Mouse (Mus musculus): ENCODE results near the gene Tmem198.

Gene Tmem198

DNA sequence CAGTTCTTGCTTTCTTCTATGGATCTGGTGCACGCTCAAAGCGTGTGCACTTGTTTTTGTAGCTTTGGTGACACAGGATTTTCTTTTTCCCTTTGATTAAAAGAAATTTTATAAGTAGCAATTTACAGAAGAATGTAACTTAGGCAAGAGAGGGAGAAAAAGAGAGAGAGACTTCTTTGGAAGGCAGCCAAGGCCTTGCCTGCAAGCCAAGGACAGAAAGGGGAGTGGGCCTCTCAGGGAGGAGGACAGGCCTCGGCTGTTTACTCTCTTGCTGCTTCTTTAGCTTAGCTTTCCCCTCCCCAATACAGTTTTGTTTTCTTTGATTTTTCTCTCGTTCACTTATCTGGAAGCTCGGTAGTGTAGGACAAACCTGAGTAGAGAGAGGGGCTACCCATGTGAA is 40.2 kb downstream of the Tmem198 start:
- no peak for DNase-seq

DNA sequence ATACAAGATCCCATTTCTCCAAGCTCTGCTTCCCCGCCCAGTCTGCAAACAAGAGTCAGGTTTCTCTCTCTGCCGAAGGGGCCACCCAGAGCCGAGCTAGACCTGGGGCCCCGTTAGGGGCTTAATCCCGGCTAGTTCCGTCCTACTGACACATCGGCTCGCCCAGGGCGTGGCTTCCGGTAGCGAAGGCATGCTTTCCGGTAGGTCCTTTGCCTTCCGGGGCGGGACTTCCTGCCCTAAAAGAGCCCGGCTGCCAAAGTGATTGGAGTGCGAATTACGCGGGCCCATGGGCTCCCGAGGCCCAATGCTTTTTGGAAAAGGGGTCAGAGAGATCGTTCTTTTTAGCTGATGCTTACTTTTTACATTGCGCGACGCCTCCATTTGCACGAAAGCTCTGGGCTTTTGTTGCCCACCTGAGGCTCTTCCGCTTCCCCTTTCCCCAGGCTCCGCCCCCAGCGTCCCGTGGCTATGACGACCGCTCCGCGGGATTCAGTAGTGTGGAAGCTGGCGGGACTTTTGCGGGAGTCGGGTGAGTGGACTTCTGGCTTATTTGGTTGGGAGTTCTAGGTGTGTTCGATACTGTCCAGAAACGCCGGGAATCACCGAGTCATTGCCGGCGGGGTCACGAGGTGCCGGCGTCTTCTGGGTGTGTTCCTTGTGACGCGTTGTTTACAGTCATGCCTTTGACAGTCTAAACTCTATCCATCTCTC is 42.1 kb downstream of the Tmem198 start, which contains the start of gene Stk11ip:
Stk11ip (plus strand) TSS at position 209 of the 711 bp plus-strand sequence.
- peak; percentile 96 for DNase-seq

DNA sequence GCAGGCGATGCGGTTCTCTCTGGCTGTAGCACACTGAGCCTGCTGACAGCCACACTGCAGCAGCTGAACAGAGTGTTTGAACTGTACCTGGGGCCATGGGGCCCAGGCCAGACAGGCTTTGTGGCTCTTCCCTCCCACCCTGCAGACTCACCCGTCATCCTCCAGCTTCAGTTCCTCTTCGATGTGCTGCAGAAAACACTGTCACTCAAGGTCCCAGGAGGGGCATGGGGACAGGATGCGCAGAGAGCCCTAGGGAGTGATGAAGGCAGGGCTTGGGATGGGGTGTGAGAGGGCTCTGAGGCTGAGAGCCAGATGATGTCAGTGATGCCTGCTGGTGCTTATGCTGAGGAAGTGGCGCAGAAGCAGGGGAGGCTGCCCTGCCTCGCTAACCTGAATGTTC is 45.3 kb downstream of the Tmem198 start:
- no peak for DNase-seq

GRCm38 (mm10) chr1:75530546-75530945 is 51.2 kb downstream of the Tmem198 start:
- no peak for DNase-seq

- no peak for DNase-seq
Observed at GRCm38 (mm10) chr1:75532280-75533172, 53.2 kb downstream of the Tmem198 start.

DNA sequence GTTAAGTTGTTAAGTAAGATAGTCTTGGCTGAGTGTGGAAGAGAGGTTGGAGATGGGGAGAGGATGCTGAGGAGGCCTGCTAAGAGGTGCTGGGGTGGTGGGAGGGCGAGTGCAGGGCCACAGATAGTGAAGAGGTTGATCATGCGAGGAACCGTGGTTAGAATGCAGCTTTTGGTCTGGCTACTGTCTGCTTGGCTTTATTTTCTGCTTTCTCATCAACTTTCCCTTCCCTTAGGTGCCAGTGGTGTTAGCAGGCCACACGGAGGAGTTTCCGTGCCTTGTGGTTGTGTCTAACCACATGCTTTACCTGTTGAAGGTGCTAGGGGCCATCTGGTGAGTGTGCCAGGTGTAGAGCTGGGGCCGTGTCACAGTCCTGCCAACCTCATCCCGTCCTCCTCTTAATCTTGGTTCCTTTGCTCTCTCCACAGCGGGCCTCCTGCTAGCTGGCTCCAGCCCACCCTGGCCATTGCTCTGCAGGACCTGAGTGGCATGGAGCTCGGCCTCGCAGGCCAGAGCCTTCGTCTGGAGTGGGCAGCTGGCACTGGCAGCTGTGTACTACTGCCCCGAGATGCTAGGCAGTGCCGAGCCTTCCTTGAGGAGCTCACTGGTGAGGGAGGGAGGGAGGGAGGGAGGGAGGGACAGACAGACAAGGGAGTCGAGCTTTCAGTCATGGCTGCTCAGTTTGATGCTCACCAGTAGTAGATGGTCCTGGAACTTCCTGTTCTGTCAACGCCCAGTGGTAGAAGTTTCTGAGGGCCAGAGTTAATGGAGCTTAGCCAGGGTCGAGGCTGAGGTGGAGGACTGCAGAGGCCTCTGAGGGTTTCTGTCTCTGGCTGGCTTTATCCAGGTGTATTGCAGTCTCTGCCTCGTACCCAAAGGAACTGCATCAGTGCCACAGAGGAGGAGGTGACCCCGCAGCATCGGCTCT is 54.3 kb downstream of the Tmem198 start:
- no peak for DNase-seq
